Mouse (Mus musculus) spleen, postnatal 4 days (tissue): ENCODE data around the gene 1500009L16Rik.
A peak's percentile ranks its signal among the peaks of the same experiment; 100 is the strongest.

ENCODE experiments used
- DNase-seq, 2 experiments: peaks; one replicate each; pipeline ENCODE4 v3.0.0; 2022; ENCODE audit warnings: low spot score in 2 of 2

1500009L16Rik gene

GRCm38 (mm10) chr10:83758732-83759131 lies 36.1 kb downstream of the 1500009L16Rik start:
- no peak for DNase-seq

GRCm38 (mm10) chr10:83760535-83760934 lies 37.9 kb downstream of the 1500009L16Rik start:
- DNase-seq, result no peak

GRCm38 (mm10) chr10:83763891-83764290 lies 41.2 kb downstream of the 1500009L16Rik start:
- no peak for DNase-seq

GRCm38 (mm10) chr10:83766882-83767281 lies 44.2 kb downstream of the 1500009L16Rik start:
- no peak for DNase-seq

GRCm38 (mm10) chr10:83776272-83776878 lies 53.7 kb downstream of the 1500009L16Rik start:
- DNase-seq, result peak in 1 of 2 experiments; percentile 19

- no peak for DNase-seq
Measured at GRCm38 (mm10) chr10:83777253-83777652, 54.6 kb downstream of the 1500009L16Rik start.

- DNase-seq, result no peak
Measured at GRCm38 (mm10) chr10:83781854-83782253, 59.2 kb downstream of the 1500009L16Rik start.

- DNase-seq, result peak in 1 of 2 experiments; percentile 49
Measured at GRCm38 (mm10) chr10:83782371-83783120, 59.9 kb downstream of the 1500009L16Rik start.

GRCm38 (mm10) chr10:83785003-83785402 lies 62.3 kb downstream of the 1500009L16Rik start:
- DNase-seq, result peak in 1 of 2 experiments; percentile 57

- no peak for DNase-seq
Measured at GRCm38 (mm10) chr10:83785627-83786392, 63.1 kb downstream of the 1500009L16Rik start.

- no peak for DNase-seq
Measured at GRCm38 (mm10) chr10:83795088-83795487, 72.4 kb downstream of the 1500009L16Rik start.

GRCm38 (mm10) chr10:83795500-83795899 lies 72.8 kb downstream of the 1500009L16Rik start:
- DNase-seq, result no peak

- no peak for DNase-seq
Measured at GRCm38 (mm10) chr10:83804021-83804420, 81.4 kb downstream of the 1500009L16Rik start.

- peak in 1 of 2 experiments; percentile 21 for DNase-seq
Measured at GRCm38 (mm10) chr10:83805201-83805718, 82.6 kb downstream of the 1500009L16Rik start.

- DNase-seq, result no peak
Measured at GRCm38 (mm10) chr10:83807251-83807650, 84.6 kb downstream of the 1500009L16Rik start.
